Mouse (Mus musculus) neural tube, embryonic 13.5 days (tissue): ENCODE results near the gene Acadvl. TPM values are rescaled to one million over a fixed set of nuclear protein-coding genes. Genes with fewer than 3 reads are reported as not detected.
A peak's percentile ranks its signal among the peaks of the same experiment; 100 is the strongest.

Experiments
- ATAC-seq: fragments of 200-750 bp; cut with Nextera tagmentation; 2 replicates; pipeline ENCODE4 v1.8.0; 2017; ENCODE audit warnings: low read depth, mild to moderate bottlenecking, moderate TSS enrichment, moderate library complexity
- H3K27ac ChIP-seq: fragments of 300-500 bp; sonication (generic); replicated peaks from 2 replicates; pipeline ENCODE4 v1.5.1; 2015; ENCODE audit warnings: moderate library complexity, mild to moderate bottlenecking, inconsistent platforms
- H3K27me3 ChIP-seq: fragments of 300-500 bp; sonication (generic); 2 replicates; pipeline ENCODE4 v1.6.1; 2015; ENCODE audit warnings: mild to moderate bottlenecking, inconsistent platforms
- H3K36me3 ChIP-seq: fragments of 300-500 bp; sonication (generic); 2 replicates; pipeline ENCODE4 v1.6.1; 2015; ENCODE audit warnings: mild to moderate bottlenecking, inconsistent platforms
- H3K4me1 ChIP-seq: fragments of 300-500 bp; sonication (generic); replicated peaks from 2 replicates; pipeline ENCODE4 v1.6.1; 2015; ENCODE audit warnings: inconsistent platforms
- H3K4me2 ChIP-seq: fragments of 300-500 bp; sonication (generic); 2 replicates; pipeline ENCODE4 v1.6.1; 2015; ENCODE audit warnings: inconsistent platforms, mild to moderate bottlenecking, moderate library complexity
- H3K4me3 ChIP-seq: fragments of 300-500 bp; sonication (generic); 2 replicates; pipeline ENCODE4 v1.5.1; 2015; ENCODE audit warnings: mild to moderate bottlenecking, inconsistent platforms
- H3K9ac ChIP-seq: fragments of 300-500 bp; sonication (generic); 2 replicates; pipeline ENCODE4 v1.6.1; 2015; ENCODE audit warnings: moderate library complexity, mild to moderate bottlenecking, inconsistent platforms
- H3K9me3 ChIP-seq: fragments of 300-500 bp; sonication (generic); 2 replicates; pipeline ENCODE4 v1.6.1; 2016; ENCODE audit warnings: inconsistent platforms
- WGBS: fragments of 180-500 bp; shearing (Covaris S2); methylation state at CpG from one replicate; pipeline ENCODE4 v1.1.7; 2015; 5-methylcytosine and 5-hydroxymethylcytosine counted together
- polyA plus RNA-seq: library from polyadenylated mRNA; unstranded; fragments of >200 nt; fragmentation: Nextera tagmentation; extraction: Ambion mirVana; gene quantifications from 2 replicates; pipeline ENCODE4 v1.2.1, GENCODE M21; 2015

The Acadvl gene
- polyA plus RNA-seq, 1 experiment from 2014 or later: 60.9 TPM

- H3K9ac ChIP-seq: no peak overlapping the region
- no peaks in the 10 kb centered on the region for H3K4me1 ChIP-seq
- H3K27ac ChIP-seq: no peak overlapping the region
- no peaks in the 10 kb centered on the region for H3K27me3 ChIP-seq
- peaks cover 79% of the 10 kb centered on the region for H3K36me3 ChIP-seq
- no peaks in the 10 kb centered on the region for H3K9me3 ChIP-seq
- no peak overlapping the region for H3K4me2 ChIP-seq
- H3K4me3 ChIP-seq: no peak overlapping the region
- 88% methylated on average over 23 of the region's 23 CpGs for WGBS
- ATAC-seq: no peak
These were observed 27.3 kb upstream of the Acadvl start for GRCm38 (mm10) chr11:70042309-70043085.

- no peak overlapping the region for H3K27ac ChIP-seq
- no peaks in the 10 kb centered on the region for H3K9me3 ChIP-seq
- ATAC-seq: no peak
- no peak overlapping the region for H3K4me2 ChIP-seq
- H3K36me3 ChIP-seq: peaks cover 84% of the 10 kb centered on the region
- H3K27me3 ChIP-seq: no peaks in the 10 kb centered on the region
- no peak overlapping the region for H3K4me3 ChIP-seq
- H3K4me1 ChIP-seq: no peaks in the 10 kb centered on the region
- H3K9ac ChIP-seq: no peak overlapping the region
- WGBS: 95% methylated on average over 7 of the region's 7 CpGs
These were observed 25.0 kb upstream of the Acadvl start for GRCm38 (mm10) chr11:70040184-70040583.

DNA sequence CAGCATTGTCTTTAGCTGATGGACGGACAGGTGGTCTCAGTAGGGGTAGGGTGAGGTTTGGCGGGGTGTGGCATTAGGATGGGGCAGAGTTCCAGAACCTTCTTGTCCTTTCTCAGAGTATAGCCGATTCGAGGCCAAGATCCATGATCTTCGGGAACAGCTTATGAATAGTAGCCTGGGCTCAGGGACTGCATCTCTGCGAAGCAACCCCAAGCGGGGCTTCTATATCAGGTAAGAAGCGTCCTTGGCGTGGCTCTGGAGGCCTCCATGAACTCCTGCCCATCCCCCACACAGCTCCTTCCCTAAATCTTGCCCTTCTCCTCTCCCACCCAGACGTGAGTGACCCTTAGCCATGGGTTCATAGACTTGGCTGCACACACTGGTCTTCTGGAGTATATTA is 24.4 kb upstream of the Acadvl start:
- peaks cover 82% of the 10 kb centered on the region for H3K36me3 ChIP-seq
- no peak overlapping the region for H3K9ac ChIP-seq
- ATAC-seq: no peak
- no peak overlapping the region for H3K4me2 ChIP-seq
- 94% methylated on average over 10 of the region's 10 CpGs for WGBS
- H3K4me1 ChIP-seq: no peaks in the 10 kb centered on the region
- no peak overlapping the region for H3K27ac ChIP-seq
- H3K9me3 ChIP-seq: no peaks in the 10 kb centered on the region
- no peaks in the 10 kb centered on the region for H3K27me3 ChIP-seq
- no peak overlapping the region for H3K4me3 ChIP-seq

GRCm38 (mm10) chr11:70038174-70038573 is 23.0 kb upstream of the Acadvl start:
- no peaks in the 10 kb centered on the region for H3K9me3 ChIP-seq
- peaks cover 82% of the 10 kb centered on the region for H3K36me3 ChIP-seq
- H3K4me3 ChIP-seq: no peak overlapping the region
- H3K27me3 ChIP-seq: no peaks in the 10 kb centered on the region
- ATAC-seq: no peak
- WGBS: 81% methylated on average over 7 of the region's 7 CpGs
- no peaks in the 10 kb centered on the region for H3K4me1 ChIP-seq
- no peak overlapping the region for H3K4me2 ChIP-seq
- no peak overlapping the region for H3K9ac ChIP-seq
- no peak overlapping the region for H3K27ac ChIP-seq

DNA sequence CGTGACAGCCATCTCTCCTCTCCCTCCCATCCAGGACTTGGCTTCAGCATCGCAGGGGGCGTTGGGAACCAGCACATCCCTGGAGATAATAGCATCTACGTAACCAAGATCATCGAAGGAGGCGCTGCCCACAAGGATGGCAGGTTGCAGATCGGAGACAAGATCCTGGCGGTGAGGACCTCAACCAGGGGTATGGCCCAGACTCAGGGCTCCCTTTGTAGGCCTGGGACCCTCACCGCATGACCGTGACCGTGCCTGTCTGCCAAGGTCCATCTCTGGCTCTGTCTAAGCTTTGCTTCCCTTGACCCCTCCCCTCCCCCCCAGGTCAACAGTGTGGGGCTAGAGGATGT is 16.1 kb upstream of the Acadvl start:
- 95% methylated on average over 11 of the region's 11 CpGs for WGBS
- ATAC-seq: no peak
- Histone ChIP-seq H3K9ac (no peak overlapping the region), H3K4me3 (no peak overlapping the region), H3K36me3 (peaks cover 49% of the 10 kb centered on the region), H3K9me3 (no peaks in the 10 kb centered on the region), H3K4me2 (no peak overlapping the region), H3K27me3 (no peaks in the 10 kb centered on the region), H3K27ac (peak overlapping the region; percentile 5; the same call in 1 of the 2 replicates), H3K4me1 (peaks cover 51% of the 10 kb centered on the region)

DNA sequence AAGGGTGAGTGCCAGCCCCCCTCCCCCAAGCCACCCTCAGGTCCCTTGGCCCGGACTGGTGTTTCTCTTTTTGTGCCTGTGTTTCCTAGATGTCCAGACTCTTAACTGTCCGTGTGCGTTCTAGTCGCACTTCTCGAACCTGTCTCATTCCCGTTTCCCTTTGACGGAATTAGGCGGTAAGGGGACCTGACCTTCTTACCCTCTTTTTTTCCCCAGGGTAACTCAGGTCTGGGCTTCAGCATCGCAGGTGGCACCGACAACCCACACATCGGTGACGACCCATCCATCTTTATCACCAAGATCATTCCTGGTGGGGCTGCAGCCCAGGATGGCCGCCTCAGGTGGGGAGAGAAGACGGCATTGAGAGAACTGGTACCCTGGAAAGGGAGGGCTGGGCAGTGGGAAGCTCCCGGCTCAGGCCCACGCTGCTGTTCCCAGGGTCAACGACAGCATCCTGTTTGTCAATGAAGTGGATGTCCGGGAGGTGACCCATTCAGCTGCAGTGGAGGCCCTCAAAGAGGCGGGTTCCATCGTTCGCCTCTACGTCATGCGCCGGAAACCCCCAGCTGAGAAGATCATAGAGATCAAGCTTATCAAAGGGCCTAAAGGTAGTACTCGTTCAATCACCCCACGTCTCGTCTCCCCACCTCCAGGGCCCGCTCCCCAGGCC is 15.6 kb upstream of the Acadvl start:
- peak overlapping the region; percentile 98 for H3K27ac ChIP-seq
- no peaks in the 10 kb centered on the region for H3K9me3 ChIP-seq
- H3K27me3 ChIP-seq: no peaks in the 10 kb centered on the region
- peak overlapping the region; percentile 66 for H3K9ac ChIP-seq
- peak overlapping the region; percentile 66 for H3K4me2 ChIP-seq
- ATAC-seq: no peak
- peak overlapping the region; percentile 32 for H3K4me3 ChIP-seq
- H3K4me1 ChIP-seq: peaks cover 56% of the 10 kb centered on the region
- H3K36me3 ChIP-seq: peaks cover 47% of the 10 kb centered on the region
- 90% methylated on average over 28 of the region's 28 CpGs for WGBS

DNA sequence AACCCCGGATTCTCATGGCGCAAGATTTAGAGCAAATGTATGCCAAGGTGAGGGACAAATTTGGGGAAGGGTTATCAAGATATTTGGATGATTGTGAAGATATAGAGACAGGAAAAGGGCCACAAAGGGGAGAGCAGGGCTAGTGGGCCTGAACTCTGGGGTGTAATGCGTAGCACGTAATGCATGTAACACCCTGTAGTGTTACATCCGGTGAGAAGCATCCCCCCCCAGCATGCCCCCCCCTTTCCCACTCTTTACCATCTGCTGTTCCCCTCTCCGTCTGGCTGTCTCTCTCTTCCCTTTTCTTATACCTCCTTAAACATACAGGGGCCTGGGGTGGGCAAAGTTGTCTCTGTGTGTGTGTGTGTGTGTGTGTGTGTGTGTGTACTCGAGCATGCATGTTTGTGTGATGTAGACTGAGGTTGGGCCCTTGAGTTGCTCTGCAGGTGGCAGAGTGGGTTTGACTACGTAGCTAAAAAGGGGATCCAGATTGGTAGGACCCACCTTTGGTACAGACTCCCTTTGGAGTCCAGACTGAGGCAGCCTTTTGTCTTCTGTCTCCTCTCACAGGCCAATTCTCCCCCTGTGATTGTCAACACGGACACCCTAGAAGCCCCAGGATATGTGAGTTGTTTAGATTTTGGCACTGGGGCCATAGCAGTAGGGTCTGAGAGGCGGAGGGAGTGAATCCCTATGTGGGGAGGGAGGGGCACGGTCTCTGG is 14.8 kb upstream of the Acadvl start:
- whole genome bisulfite sequencing: 22% methylated on average over 11 of the region's 11 CpGs
- Histone ChIP-seq H3K4me2 (peak overlapping the region; percentile 66), H3K9me3 (no peaks in the 10 kb centered on the region), H3K9ac (peak overlapping the region; percentile 66), H3K4me1 (peaks cover 64% of the 10 kb centered on the region), H3K36me3 (peaks cover 44% of the 10 kb centered on the region), H3K4me3 (peak overlapping the region; percentile 32), H3K27me3 (no peaks in the 10 kb centered on the region), H3K27ac (peak overlapping the region; percentile 98)
- ATAC-seq: peak; percentile 57

- H3K4me3 ChIP-seq: peak overlapping the region; percentile 32
- H3K27ac ChIP-seq: peak overlapping the region; percentile 98
- peak overlapping the region; percentile 66 for H3K4me2 ChIP-seq
- H3K4me1 ChIP-seq: peaks cover 71% of the 10 kb centered on the region
- peaks cover 39% of the 10 kb centered on the region for H3K36me3 ChIP-seq
- peak overlapping the region; percentile 66 for H3K9ac ChIP-seq
- no peaks in the 10 kb centered on the region for H3K27me3 ChIP-seq
- H3K9me3 ChIP-seq: no peaks in the 10 kb centered on the region
- 0% methylated on average over 20 of the region's 20 CpGs for WGBS
- peak; percentile 95 for ATAC-seq
These were observed 14.1 kb upstream of the Acadvl start for GRCm38 (mm10) chr11:70029130-70029801.

GRCm38 (mm10) chr11:70028401-70029129 is 13.4 kb upstream of the Acadvl start:
- 19% methylated on average over 12 of the region's 12 CpGs for WGBS
- Histone ChIP-seq H3K4me2 (peak overlapping the region; percentile 66), H3K4me1 (peaks cover 77% of the 10 kb centered on the region), H3K36me3 (peaks cover 32% of the 10 kb centered on the region), H3K9ac (peak overlapping the region; percentile 66), H3K27ac (peak overlapping the region; percentile 98), H3K9me3 (no peaks in the 10 kb centered on the region), H3K27me3 (no peaks in the 10 kb centered on the region), H3K4me3 (peak overlapping the region; percentile 32)
- ATAC-seq: peak; percentile 12

- no peak for ATAC-seq
- peak overlapping the region; percentile 66 for H3K9ac ChIP-seq
- WGBS: 40% methylated on average over 9 of the region's 9 CpGs
- no peaks in the 10 kb centered on the region for H3K27me3 ChIP-seq
- peaks cover 89% of the 10 kb centered on the region for H3K4me1 ChIP-seq
- no peaks in the 10 kb centered on the region for H3K9me3 ChIP-seq
- H3K27ac ChIP-seq: peak overlapping the region; percentile 98
- H3K4me2 ChIP-seq: peak overlapping the region; percentile 66
- H3K4me3 ChIP-seq: peak overlapping the region; percentile 32
- H3K36me3 ChIP-seq: peaks cover 22% of the 10 kb centered on the region
These were observed 12.2 kb upstream of the Acadvl start for GRCm38 (mm10) chr11:70027397-70027796.

- Histone ChIP-seq H3K27me3 (no peaks in the 10 kb centered on the region), H3K9ac (peak overlapping the region; percentile 66), H3K4me3 (peak overlapping the region; percentile 32), H3K4me2 (peak overlapping the region; percentile 66), H3K9me3 (no peaks in the 10 kb centered on the region), H3K36me3 (peaks cover 15% of the 10 kb centered on the region), H3K27ac (peak overlapping the region; percentile 98), H3K4me1 (peaks cover 96% of the 10 kb centered on the region)
- no peak for ATAC-seq
- 3% methylated on average over 19 of the region's 19 CpGs for WGBS
These were observed 11.5 kb upstream of the Acadvl start for GRCm38 (mm10) chr11:70026689-70027088.
